18 mouse cellular contexts compared by ENCODE assay signal in genomic region chr5:126281782-126282181, GRCm38 (mm10).
DNase-seq lines count a peak whose midpoint lies in the region; ATAC-seq and TF ChIP-seq lines count a peak whose summit lies in the region.
"Had no signal": no experiment of that assay in that cellular context is flagged by ENCODE, and none has a peak within 500 bp of the region (broad histone marks: within the 10 kb centered on the region; RNA-seq: fewer than 3 reads in every experiment).

No protein-coding gene starts in this region.

- CTCF ChIA-PET in Patski (lab: Charles Lee): interaction anchor here (1.1 to 1.5 kb wide), 2 partner anchors 10 to 17 kb away, joined by 5 read pairs; no protein-coding TSS in a partner anchor

- DNase-seq in hindbrain, embryonic 10.5 days (ENCODE audit: low spot score): peak; percentile 9
- DNase-seq in Patski (ENCODE audit: low read depth, low spot score): peak; percentile 35
- peak; percentile 31 for DNase-seq in embryo, embryonic 9.5 days (ENCODE audit: extremely low spot score)
- peak; percentile 17 for DNase-seq in limb, embryonic 14.5 days (ENCODE audit: low spot score)
- no peak for DNase-seq in thymus, postnatal 0 days (ENCODE audit: low spot score)
- no peak for DNase-seq in left cerebral cortex, postnatal 4 days
- DNase-seq in kidney, adult 11 months: no peak
- DNase-seq: adrenal gland, postnatal 10 days; cerebellum, adult 8-10 months; kidney, adult 2 months; lung, adult 18-20 months; thymus, adult 18-20 months had no signal

- no peak for ATAC-seq in hindbrain, embryonic 12.5 days (ENCODE audit: low FRiP score)
- ATAC-seq in Patski: peak; percentile 29
- ATAC-seq in limb, embryonic 14.5 days (ENCODE audit: low FRiP score, low read depth): no peak; the same call in 1 of the 2 replicates

- 7% methylated on average over 7 of the region's 7 CpGs for WGBS in hindbrain, embryonic 10.5 days
- whole genome bisulfite sequencing in hindbrain, embryonic 12.5 days: 5% methylated on average over 7 of the region's 7 CpGs
- whole genome bisulfite sequencing in limb, embryonic 14.5 days: 6% methylated on average over 7 of the region's 7 CpGs

- H3K27ac ChIP-seq in hindbrain, embryonic 10.5 days: no peak overlapping the region; the same call in 1 of the 2 replicates
- no peak overlapping the region for H3K27ac ChIP-seq in hindbrain, embryonic 12.5 days
- peak overlapping the region; percentile 26; the same call in 1 of the 2 replicates for H3K27ac ChIP-seq in limb, embryonic 14.5 days (replicated peaks; ENCODE audit: low read depth, low read length)
- H3K27ac ChIP-seq: hindbrain, embryonic 13.5 days; macrophage had no signal

- no peak for TF ChIP-seq CTCF in Patski (IDR thresholded peaks at IDR 0.05)

- peaks cover 10% of the 10 kb centered on the region for H3K4me1 ChIP-seq in hindbrain, embryonic 10.5 days (replicated peaks)
- peaks cover 6% of the 10 kb centered on the region; the same call in 1 of the 2 replicates for H3K4me1 ChIP-seq in hindbrain, embryonic 12.5 days
- H3K4me1 ChIP-seq in limb, embryonic 14.5 days (ENCODE audit: control insufficient read depth, insufficient read depth, low read length): peaks cover 10% of the 10 kb centered on the region; the same call in 1 of the 2 replicates
- H3K4me1 ChIP-seq: heart, embryonic 12.5 days had no signal

- H3K36me3 ChIP-seq in hindbrain, embryonic 10.5 days: no peaks in the 10 kb centered on the region
- H3K36me3 ChIP-seq in hindbrain, embryonic 12.5 days: no peaks in the 10 kb centered on the region
- no peaks in the 10 kb centered on the region for H3K36me3 ChIP-seq in limb, embryonic 14.5 days (ENCODE audit: control insufficient read depth, insufficient read depth, low read length)
- H3K36me3 ChIP-seq: heart, embryonic 12.5 days; hindbrain, embryonic 13.5 days had no signal

- intact Hi-C loops in left cerebral cortex, postnatal 4 days (cut with DNase I): no loop called here

- H3K9ac ChIP-seq in hindbrain, embryonic 12.5 days: no peak overlapping the region
- no peak overlapping the region for H3K9ac ChIP-seq in limb, embryonic 14.5 days (ENCODE audit: low read depth, low read length, severe bottlenecking)
- H3K9ac ChIP-seq: heart, embryonic 12.5 days; hindbrain, embryonic 13.5 days had no signal

- no peak for TF ChIP-seq POLR2A in limb, embryonic 14.5 days (IDR thresholded peaks at IDR 0.05; ENCODE audit: borderline replicate concordance, extremely low read depth, insufficient read depth, insufficient read length)

- H3K9me3 ChIP-seq in hindbrain, embryonic 10.5 days: no peaks in the 10 kb centered on the region
- no peaks in the 10 kb centered on the region for H3K9me3 ChIP-seq in hindbrain, embryonic 12.5 days (replicated peaks)
- no peaks in the 10 kb centered on the region for H3K9me3 ChIP-seq in limb, embryonic 14.5 days (ENCODE audit: control insufficient read depth, low read length)
- H3K9me3 ChIP-seq: hindbrain, embryonic 13.5 days had no signal

- POLR2A ChIA-PET in Patski (lab: Charles Lee): interaction anchor here (0.5 kb wide), 1 partner anchor 75 kb away, joined by 3 read pairs; no protein-coding TSS in a partner anchor

- no peak overlapping the region for H3K4me2 ChIP-seq in hindbrain, embryonic 12.5 days (replicated peaks)
- H3K4me2 ChIP-seq in limb, embryonic 14.5 days (replicated peaks; ENCODE audit: low read depth, low read length, severe bottlenecking): peak overlapping the region; percentile 21
- H3K4me2 ChIP-seq: heart, embryonic 12.5 days; hindbrain, embryonic 13.5 days had no signal

- in situ Hi-C loops in Patski (cut with MboI; ENCODE audit: low pct_unique_long_range_greater_than_20kb): no loop called here

- H3K27me3 ChIP-seq in hindbrain, embryonic 10.5 days (ENCODE audit: insufficient read depth, poor library complexity, severe bottlenecking): no peaks in the 10 kb centered on the region
- H3K27me3 ChIP-seq in hindbrain, embryonic 12.5 days: no peaks in the 10 kb centered on the region
- H3K27me3 ChIP-seq in Patski: no peaks in the 10 kb centered on the region
- H3K27me3 ChIP-seq in limb, embryonic 14.5 days (ENCODE audit: control insufficient read depth, insufficient read depth, low read length): no peaks in the 10 kb centered on the region
- H3K27me3 ChIP-seq: heart, embryonic 12.5 days; hindbrain, embryonic 13.5 days had no signal

- H3K4me3 ChIP-seq in hindbrain, embryonic 10.5 days: no peak overlapping the region
- H3K4me3 ChIP-seq in hindbrain, embryonic 12.5 days: no peak overlapping the region
- no peak overlapping the region for H3K4me3 ChIP-seq in limb, embryonic 14.5 days (replicated peaks; ENCODE audit: low read length)
- H3K4me3 ChIP-seq: erythroblast, embryonic 14.5 days; heart, embryonic 12.5 days; hindbrain, embryonic 13.5 days; myocyte had no signal

Comparison
In these comparisons a context has a peak if more than half of its experiments do, and no peak if none do; other contexts are left out.
1. DNase-seq: peak in hindbrain, embryonic 10.5 days (single experiment), Patski (single experiment), embryo, embryonic 9.5 days (single experiment) and limb, embryonic 14.5 days (single experiment); none in thymus, postnatal 0 days (single experiment), left cerebral cortex, postnatal 4 days (single experiment) and kidney, adult 11 months (single experiment).